ENCODE assay signal across 12 mouse cellular contexts in the genomic region with DNA sequence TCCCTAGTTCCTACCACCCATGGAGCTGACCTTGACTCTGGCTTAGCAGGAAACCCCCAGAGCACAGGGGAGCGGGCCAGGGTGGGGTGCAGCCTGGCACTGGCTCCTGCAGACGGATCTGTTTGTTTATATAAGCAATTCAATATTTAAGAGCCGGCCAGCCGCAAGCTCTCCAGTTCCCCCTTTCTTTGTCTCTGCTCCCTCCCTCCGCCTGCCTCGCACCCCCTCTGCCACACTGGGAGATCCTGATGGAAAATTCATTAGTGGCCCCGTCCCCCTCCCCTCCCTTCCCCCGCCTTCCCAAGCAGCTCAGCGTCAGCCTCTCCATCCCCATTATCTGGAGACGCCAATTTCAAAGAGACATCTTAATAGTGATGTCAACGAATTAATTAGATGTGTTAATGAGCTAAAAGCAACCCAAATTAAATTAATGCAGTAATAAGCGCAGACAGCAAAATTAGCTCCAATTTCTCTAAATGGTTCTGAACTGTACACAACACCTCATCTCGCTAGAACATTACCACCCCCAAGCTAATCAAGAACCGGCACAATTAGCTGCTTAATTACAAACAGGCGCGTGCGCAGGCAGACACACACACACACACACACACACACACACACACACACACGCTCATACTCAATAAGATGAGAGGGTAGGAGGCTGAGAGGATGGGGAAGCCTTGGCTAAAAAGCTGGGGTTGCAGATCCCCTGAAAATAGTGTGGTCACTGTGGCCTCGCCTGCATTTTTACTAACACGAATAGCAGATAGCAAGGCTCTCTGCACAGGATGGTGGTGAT. TPM values are rescaled to one million over a fixed set of nuclear protein-coding genes. Genes with fewer than 3 reads are reported as not detected.
DNase-seq lines count a peak whose midpoint lies in the region; ATAC-seq and TF ChIP-seq lines count a peak whose summit lies in the region.
"Had no signal": no experiment of that assay in that cellular context is flagged by ENCODE, and none has a peak within 500 bp of the region (broad histone marks: within the 10 kb centered on the region; RNA-seq: fewer than 3 reads in every experiment).

No protein-coding gene starts in this region.

- peaks cover 9% of the 10 kb centered on the region; the same call in 1 of the 2 replicates for H3K4me1 ChIP-seq in lung, embryonic 14.5 days (ENCODE audit: insufficient read depth)
- H3K4me1 ChIP-seq in lung, postnatal 0 days (ENCODE audit: insufficient read depth, low read depth, low read length): no peaks in the 10 kb centered on the region
- H3K4me1 ChIP-seq in embryonic facial prominence, embryonic 15.5 days: peaks cover 24% of the 10 kb centered on the region
- peaks cover 38% of the 10 kb centered on the region for H3K4me1 ChIP-seq in limb, embryonic 10.5 days
- H3K4me1 ChIP-seq in neural tube, embryonic 13.5 days (replicated peaks): peaks cover 31% of the 10 kb centered on the region

- H3K27me3 ChIP-seq in lung, embryonic 14.5 days (ENCODE audit: insufficient read depth, low read length): peaks cover 3% of the 10 kb centered on the region; the same call in 1 of the 2 replicates
- H3K27me3 ChIP-seq in lung, postnatal 0 days (replicated peaks; ENCODE audit: insufficient read depth, low read length): peaks cover 25% of the 10 kb centered on the region; the same call in 1 of the 2 replicates
- H3K27me3 ChIP-seq in embryonic facial prominence, embryonic 15.5 days: peaks cover 25% of the 10 kb centered on the region
- H3K27me3 ChIP-seq in limb, embryonic 10.5 days (ENCODE audit: low read depth, poor library complexity, severe bottlenecking): peaks cover 98% of the 10 kb centered on the region
- H3K27me3 ChIP-seq in neural tube, embryonic 13.5 days: peaks cover 79% of the 10 kb centered on the region

- no peaks in the 10 kb centered on the region for H3K9me3 ChIP-seq in lung, embryonic 14.5 days (ENCODE audit: low read depth, low read length)
- H3K9me3 ChIP-seq in lung, postnatal 0 days (ENCODE audit: low read length): no peaks in the 10 kb centered on the region
- H3K9me3 ChIP-seq in embryonic facial prominence, embryonic 15.5 days (replicated peaks): no peaks in the 10 kb centered on the region
- H3K9me3 ChIP-seq in limb, embryonic 10.5 days (replicated peaks): no peaks in the 10 kb centered on the region
- no peaks in the 10 kb centered on the region for H3K9me3 ChIP-seq in neural tube, embryonic 13.5 days

- WGBS in lung, embryonic 14.5 days: 7% methylated on average over 19 of the region's 20 CpGs
- WGBS in lung, postnatal 0 days: 6% methylated on average over 20 of the region's 20 CpGs
- WGBS in embryonic facial prominence, embryonic 15.5 days: 5% methylated on average over 20 of the region's 20 CpGs
- 4% methylated on average over 20 of the region's 20 CpGs for WGBS in limb, embryonic 10.5 days
- 3% methylated on average over 20 of the region's 20 CpGs for WGBS in neural tube, embryonic 13.5 days

- DNase-seq in lung, embryonic 14.5 days: peak; percentile 73
- DNase-seq in lung, postnatal 0 days (ENCODE audit: low spot score): no peak
- peak; percentile 52 for DNase-seq in limb, embryonic 10.5 days (ENCODE audit: low spot score)
- DNase-seq in thymus, postnatal 0 days (ENCODE audit: low spot score): no peak
- DNase-seq in heart, adult 9 months (ENCODE audit: low spot score in 2 of 2): no peak
- no peak for DNase-seq in gastrocnemius, adult 2 months
- DNase-seq: cerebellum, postnatal 10 days; gastrocnemius, postnatal 10 days; thymus, adult 2 months had no signal

- TF ChIP-seq EP300 in lung, postnatal 0 days (IDR thresholded peaks at IDR 0.05): no peak

- no peak overlapping the region for H3K27ac ChIP-seq in lung, embryonic 14.5 days (ENCODE audit: low read depth)
- H3K27ac ChIP-seq in lung, postnatal 0 days (ENCODE audit: low read length): no peak overlapping the region
- H3K27ac ChIP-seq in embryonic facial prominence, embryonic 15.5 days (replicated peaks): no peak overlapping the region
- peak overlapping the region; percentile 58; the same call in 1 of the 2 replicates for H3K27ac ChIP-seq in limb, embryonic 10.5 days
- H3K27ac ChIP-seq in neural tube, embryonic 13.5 days (replicated peaks): peak overlapping the region; percentile 90
- no peak overlapping the region for H3K27ac ChIP-seq in gastrocnemius, adult 2 months

- H3K36me3 ChIP-seq in lung, embryonic 14.5 days (ENCODE audit: insufficient read depth): no peaks in the 10 kb centered on the region
- H3K36me3 ChIP-seq in lung, postnatal 0 days (ENCODE audit: insufficient read depth, low read length): no peaks in the 10 kb centered on the region
- H3K36me3 ChIP-seq in embryonic facial prominence, embryonic 15.5 days: no peaks in the 10 kb centered on the region
- H3K36me3 ChIP-seq in limb, embryonic 10.5 days: no peaks in the 10 kb centered on the region
- no peaks in the 10 kb centered on the region for H3K36me3 ChIP-seq in neural tube, embryonic 13.5 days

- TF ChIP-seq CTCF in lung, embryonic 14.5 days (IDR thresholded peaks at IDR 0.05; ENCODE audit: low read depth): no peak
- no peak for TF ChIP-seq CTCF in lung, postnatal 0 days (IDR thresholded peaks at IDR 0.05)
- no peak for TF ChIP-seq CTCF in gastrocnemius, adult 2 months (IDR thresholded peaks at IDR 0.05)

- intact Hi-C loops in gastrocnemius, adult 2 months (cut with DNase I): no loop called here

- ATAC-seq in lung, embryonic 14.5 days (ENCODE audit: insufficient read depth): peak; percentile 46; the same call in 1 of the 2 replicates
- no peak for ATAC-seq in lung, postnatal 0 days
- ATAC-seq in embryonic facial prominence, embryonic 15.5 days (ENCODE audit: insufficient number of reproducible peaks, low FRiP score, low TSS enrichment, low read depth): peak; percentile 26; the same call in 1 of the 2 replicates
- peak; percentile 83 for ATAC-seq in neural tube, embryonic 13.5 days (ENCODE audit: low read depth)

- no peak overlapping the region for H3K9ac ChIP-seq in lung, embryonic 14.5 days
- H3K9ac ChIP-seq in lung, postnatal 0 days (replicated peaks; ENCODE audit: low read depth): no peak overlapping the region
- H3K9ac ChIP-seq in embryonic facial prominence, embryonic 15.5 days: no peak overlapping the region
- H3K9ac ChIP-seq in neural tube, embryonic 13.5 days: peak overlapping the region; percentile 26; the same call in 1 of the 2 replicates

- no peak overlapping the region for H3K4me3 ChIP-seq in lung, embryonic 14.5 days (ENCODE audit: low read depth, low read length)
- H3K4me3 ChIP-seq in lung, postnatal 0 days (ENCODE audit: low read depth, low read length): no peak overlapping the region
- no peak overlapping the region for H3K4me3 ChIP-seq in embryonic facial prominence, embryonic 15.5 days (replicated peaks)
- peak overlapping the region; percentile 6; the same call in 1 of the 2 replicates for H3K4me3 ChIP-seq in limb, embryonic 10.5 days
- H3K4me3 ChIP-seq in neural tube, embryonic 13.5 days: no peak overlapping the region
- H3K4me3 ChIP-seq in gastrocnemius, adult 2 months: no peak overlapping the region
- H3K4me3 ChIP-seq: megakaryocyte, embryonic 14.5 days had no signal

- peak overlapping the region; percentile 27; the same call in 1 of the 2 replicates for H3K4me2 ChIP-seq in lung, embryonic 14.5 days
- H3K4me2 ChIP-seq in lung, postnatal 0 days (replicated peaks; ENCODE audit: low read depth, low read length): no peak overlapping the region
- H3K4me2 ChIP-seq in embryonic facial prominence, embryonic 15.5 days (replicated peaks): 0 out of 2 replicates have a peak overlapping the region, but pooled peaks have one; percentile 6
- H3K4me2 ChIP-seq in neural tube, embryonic 13.5 days: peak overlapping the region; percentile 34

RNA-seq across cellular contexts. Expression of a gene that starts 54.1 kb away (rescaled TPM):
- polyA plus RNA-seq in lung, embryonic 14.5 days (2014; fragmentation: Nextera tagmentation; extraction: Ambion mirVana): 3.0 and 4.8 TPM in 2 replicates
- 2.7 and 3.7 TPM in 2 replicates for polyA plus RNA-seq in lung, postnatal 0 days (2015; fragmentation: Nextera tagmentation; extraction: Ambion mirVana)
- 5.7 and 7.7 TPM in 2 replicates for polyA plus RNA-seq in embryonic facial prominence, embryonic 15.5 days (2015; fragmentation: Nextera tagmentation; extraction: Ambion mirVana)
- polyA plus RNA-seq in limb, embryonic 10.5 days (2016; fragmentation: Nextera tagmentation; extraction: Ambion mirVana): 8.9 and 9.0 TPM in 2 replicates
- 6.2 and 6.3 TPM in 2 replicates for polyA plus RNA-seq in neural tube, embryonic 13.5 days (2015; fragmentation: Nextera tagmentation; extraction: Ambion mirVana)
- polyA plus RNA-seq in thymus, postnatal 0 days (2015; fragmentation: Nextera tagmentation; extraction: Ambion mirVana): 3.7 and 4.7 TPM in 2 replicates
- under 1 TPM; 0.61 to 0.95 TPM for total RNA-seq in gastrocnemius, adult 2 months (2021)

Comparison
In these comparisons a context has a peak if more than half of its experiments do, and no peak if none do; other contexts are left out.
1. DNase-seq: peak in lung, embryonic 14.5 days (single experiment) and limb, embryonic 10.5 days (single experiment); none in lung, postnatal 0 days (single experiment), thymus, postnatal 0 days (single experiment), heart, adult 9 months (0 of 2) and gastrocnemius, adult 2 months (single experiment).
2. H3K27ac ChIP-seq: peak in limb, embryonic 10.5 days (single experiment) and neural tube, embryonic 13.5 days (single experiment); none in lung, embryonic 14.5 days (single experiment), lung, postnatal 0 days (single experiment), embryonic facial prominence, embryonic 15.5 days (single experiment) and gastrocnemius, adult 2 months (single experiment).